Mouse (Mus musculus) kidney, adult 2 months (tissue): ENCODE measurements at regions not wholly inside any gene's neighbourhood (a gene's known extent, or its start where the extent isn't known, plus 50 kb on each side); places are given as distances from the start of the nearest gene placed in this dataset.

Source experiments
- CTCF ChIP-seq: fragments of 200-500 bp; conservative IDR thresholded peaks from 2 replicates; pipeline ENCODE4 v1.5.1; 2011; ENCODE audit warnings: low read depth, mild to moderate bottlenecking, control low read depth, low read length, moderate library complexity, mixed read lengths; ENCODE audit not compliant: insufficient read depth, insufficient read length
- POLR2A ChIP-seq: fragments of 200-500 bp; IDR thresholded peaks from one replicate; pipeline ENCODE4 v1.6.1; 2011; ENCODE audit warnings: low read depth, low read length, control low read depth

DNA sequence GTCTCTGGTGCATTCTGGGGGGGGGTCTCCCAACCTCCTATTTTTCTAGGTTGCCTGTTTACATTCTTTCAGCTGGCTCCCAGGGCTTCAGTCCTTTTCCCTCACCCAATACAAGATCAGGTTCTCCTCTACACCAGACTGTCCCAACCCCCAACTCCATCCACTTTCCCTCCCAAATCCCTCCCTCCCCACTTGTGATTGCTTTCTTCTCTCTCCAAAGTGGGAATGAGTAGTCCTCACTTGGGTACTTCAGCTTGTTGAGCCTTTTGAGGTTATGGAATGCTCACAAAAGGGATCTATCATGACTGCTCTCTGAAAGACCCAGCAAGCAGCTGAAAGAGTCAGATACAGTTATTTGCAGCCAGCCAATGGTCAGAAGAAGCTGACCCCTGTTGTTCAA, 399.3 kb upstream of the Megf9 start:
- no peak for TF ChIP-seq CTCF
- TF ChIP-seq POLR2A, result no peak
